Mouse (Mus musculus): ENCODE results near the gene Gan. TPM values are rescaled to one million over a fixed set of nuclear protein-coding genes. Genes with fewer than 3 reads are reported as not detected.

The Gan gene
- polyA plus RNA-seq, 1 experiment from 2014 or later, result 0.63 TPM

- no peak overlapping the region for H3K4me3 ChIP-seq (ENCODE audit: low read depth, low read length)
- H3K9me3 ChIP-seq (replicated peaks; ENCODE audit: control insufficient read depth, low read length), result no peaks in the 10 kb centered on the region
- WGBS (ENCODE audit: insufficient replicate concordance), result 71% methylated on average over 5 of the region's 5 CpGs
- H3K36me3 ChIP-seq (ENCODE audit: control insufficient read depth, insufficient read depth), result no peaks in the 10 kb centered on the region
- H3K4me2 ChIP-seq (ENCODE audit: low read depth, low read length), result no peak overlapping the region
- peaks cover 55% of the 10 kb centered on the region for H3K4me1 ChIP-seq (ENCODE audit: control insufficient read depth, low read depth, low read length)
- H3K27me3 ChIP-seq (ENCODE audit: control insufficient read depth, insufficient read depth, low read depth, low read length), result no peaks in the 10 kb centered on the region
- ATAC-seq (ENCODE audit: low read depth), result no peak
- no peak overlapping the region for H3K9ac ChIP-seq (ENCODE audit: low read depth, low read length)
- no peak overlapping the region for H3K27ac ChIP-seq (ENCODE audit: low read length)
Measured at GRCm38 (mm10) chr8:117265079-117265478, 107.1 kb downstream of the Gan start.

Other genes with a start within 250 kb of the Gan start
- gene Cmc2, start 236.7 kb upstream of the Gan start, polyA plus RNA-seq (2015; fragmentation: Nextera tagmentation; extraction: Ambion mirVana), result 49.7 and 54.0 TPM in 2 replicates
- 21.5 and 22.2 TPM in 2 replicates for gene Cenpn, start 236.4 kb upstream of the Gan start, polyA plus RNA-seq (2015; fragmentation: Nextera tagmentation; extraction: Ambion mirVana)
- 3.3 and 3.8 TPM in 2 replicates for gene Atmin, start 214.7 kb upstream of the Gan start, polyA plus RNA-seq (2015; fragmentation: Nextera tagmentation; extraction: Ambion mirVana)
- 0.47 and 0.54 TPM in 2 replicates for gene 1700030J22Rik, start 179.2 kb upstream of the Gan start, polyA plus RNA-seq (2015; fragmentation: Nextera tagmentation; extraction: Ambion mirVana)
- 92.4 and 94.0 TPM in 2 replicates for gene Gcsh, start 164.6 kb upstream of the Gan start, polyA plus RNA-seq (2015; fragmentation: Nextera tagmentation; extraction: Ambion mirVana)
- gene Pkd1l2, start 75.7 kb upstream of the Gan start, polyA plus RNA-seq (2015; fragmentation: Nextera tagmentation; extraction: Ambion mirVana), result not detected in 2 replicates
- gene Bco1, start 62.3 kb upstream of the Gan start, polyA plus RNA-seq (2015; fragmentation: Nextera tagmentation; extraction: Ambion mirVana), result 5.6 and 5.8 TPM in 2 replicates
- 8.4 and 9.1 TPM in 2 replicates for gene Cmip, start 98.9 kb downstream of the Gan start, polyA plus RNA-seq (2015; fragmentation: Nextera tagmentation; extraction: Ambion mirVana)

All from liver, embryonic 16.5 days (tissue).